Mouse (Mus musculus) testis, adult 2 months (tissue): ENCODE data around the gene Arhgap35.

Source experiments
- CTCF ChIP-seq: fragments of 200-500 bp; IDR thresholded peaks from 2 replicates; pipeline ENCODE4 v1.5.1; 2012; ENCODE audit warnings: low read depth, mild to moderate bottlenecking, inconsistent platforms, low read length, moderate library complexity; ENCODE audit not compliant: control insufficient read depth, insufficient read depth, insufficient replicate concordance
- POLR2A ChIP-seq: fragments of 200-500 bp; IDR thresholded peaks from 2 replicates; pipeline ENCODE4 v1.6.1; 2012; ENCODE audit warnings: low read depth, mild to moderate bottlenecking, inconsistent platforms, low read length, moderate library complexity; ENCODE audit not compliant: control insufficient read depth

DNA sequence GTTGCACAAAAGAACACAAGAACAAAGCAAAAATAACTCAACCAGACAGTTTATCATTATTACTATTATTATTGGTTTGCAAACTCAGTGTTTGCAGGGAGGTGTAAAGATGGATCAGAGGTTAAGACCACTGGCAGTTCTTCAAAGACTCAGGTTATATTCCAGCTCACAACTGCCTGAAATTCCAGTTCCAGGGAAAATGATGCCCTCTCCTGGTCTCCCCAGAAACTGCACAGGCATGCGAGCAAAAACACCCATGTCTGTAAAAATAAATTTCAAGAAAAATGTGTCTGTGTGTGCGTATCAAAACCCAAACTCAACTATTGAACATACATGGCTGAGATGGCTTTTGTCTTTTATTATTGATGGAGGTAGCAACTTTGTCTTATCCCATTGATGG, 2.3 kb upstream of the Arhgap35 start:
- TF ChIP-seq POLR2A = no peak
- TF ChIP-seq CTCF = peak; percentile 6; the same call in 1 of the 2 replicates
